Mouse (Mus musculus) layer of hippocampus, postnatal 10 days (tissue): Measurements from ENCODE around the gene Tmbim7. TPM values are rescaled to one million over a fixed set of nuclear protein-coding genes. Genes with fewer than 3 reads are reported as not detected.

Experiments
- DNase-seq, 2 experiments: peaks; one replicate each; pipeline ENCODE4 v3.0.0; 2021; ENCODE audit warnings: low spot score in 2 of 2
- microRNA-seq, 2 experiments: library from miRNA; unstranded; fragments of <30 nt; microRNA quantifications; one replicate each; pipeline ENCODE4 v1.2.0; 2021
- total RNA-seq, 2 experiments: library from RNA; stranded (reverse); gene quantifications; 2 replicates each; pipeline ENCODE4 v1.2.3; 2021

Tmbim7 gene
- total RNA-seq, 2 experiments from 2014 or later, result not detected

DNA sequence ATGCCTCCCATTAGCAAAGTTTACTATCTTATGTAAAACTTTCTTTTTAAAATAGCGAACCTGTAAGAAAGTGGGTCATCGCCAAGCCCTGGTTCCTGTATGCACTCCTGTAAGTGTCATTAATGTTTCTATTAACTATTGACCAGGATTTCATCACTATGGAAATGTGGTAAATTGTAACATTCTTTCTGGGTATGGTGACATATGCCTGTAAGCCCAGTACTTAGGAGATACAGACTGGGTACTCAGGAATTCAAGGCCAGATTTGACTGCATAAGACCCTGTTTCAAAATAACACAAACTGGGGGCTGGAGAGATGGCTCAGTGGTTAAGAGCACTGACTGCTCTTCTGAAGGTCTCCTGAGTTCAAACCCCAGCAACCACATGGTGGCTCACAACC, 14.2 kb downstream of the Tmbim7 start:
- no peak for DNase-seq

DNA sequence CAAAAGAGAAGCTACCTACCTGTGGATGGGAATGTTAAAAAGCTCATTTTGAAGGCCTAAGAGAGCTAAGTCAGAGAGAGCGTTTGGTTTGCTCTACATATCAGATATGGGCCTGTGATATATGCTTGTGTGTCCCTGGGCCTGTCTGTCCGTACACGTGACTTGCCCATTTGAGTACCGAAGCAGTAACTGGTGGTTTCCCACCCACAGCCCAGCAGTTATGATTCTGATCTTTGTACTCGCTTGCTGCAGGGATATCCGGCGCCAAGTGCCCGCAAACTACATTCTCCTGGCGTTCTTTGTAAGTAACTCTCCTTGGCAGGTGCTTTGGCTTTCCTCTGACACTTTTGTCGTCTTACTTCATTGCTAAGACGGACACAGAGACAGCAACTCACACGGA, 15.6 kb downstream of the Tmbim7 start:
- no peak for DNase-seq

DNA sequence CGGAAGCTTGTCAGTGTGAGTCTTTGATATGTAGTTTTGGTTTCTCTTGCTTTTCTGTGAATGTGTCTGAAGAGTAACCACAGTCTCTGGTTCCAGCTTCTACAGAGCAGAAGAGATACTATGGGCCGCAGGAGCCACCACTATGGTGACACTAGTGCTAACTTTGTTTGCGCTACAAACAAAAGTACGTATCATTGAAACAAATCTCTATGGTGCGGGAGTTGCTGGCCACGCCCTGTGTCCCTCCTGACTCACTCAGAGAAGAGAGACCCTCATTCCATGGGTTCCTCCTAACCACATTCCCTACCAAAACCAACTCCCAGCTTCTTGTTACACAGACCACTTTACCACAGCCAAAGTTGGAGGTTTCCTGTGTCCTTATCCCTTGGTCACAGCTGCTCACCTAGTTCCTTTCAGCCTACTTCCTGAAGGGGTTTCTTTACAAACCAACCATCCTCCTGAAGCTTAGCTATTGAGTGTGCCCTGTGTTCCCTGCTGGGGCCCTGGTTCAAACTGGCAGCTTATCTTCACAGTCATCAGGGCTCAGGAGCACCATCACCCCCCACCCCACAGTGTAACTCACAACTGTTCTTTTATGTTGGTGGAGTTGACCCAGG, 19.1 kb downstream of the Tmbim7 start:
- no peak for DNase-seq

DNA sequence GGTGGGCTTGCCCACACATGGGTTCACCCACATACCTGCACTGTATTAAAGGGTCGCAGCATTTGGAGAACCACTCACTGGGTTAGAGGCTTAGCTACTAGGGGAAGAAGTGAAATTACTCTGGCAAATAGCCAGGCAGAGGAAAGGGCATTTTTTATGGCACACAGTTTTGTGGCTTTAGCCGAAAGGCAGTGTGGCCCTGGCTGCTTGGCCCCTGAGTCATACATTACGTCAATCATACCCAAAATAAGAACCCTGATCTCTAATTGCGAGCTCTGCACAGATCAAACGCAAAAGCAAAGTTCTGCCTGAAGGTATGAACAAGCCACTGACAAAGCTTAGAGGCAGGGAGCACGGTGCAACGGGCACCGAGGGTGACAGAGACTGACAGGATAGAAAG, 37.3 kb downstream of the Tmbim7 start:
- no peak for DNase-seq

DNA sequence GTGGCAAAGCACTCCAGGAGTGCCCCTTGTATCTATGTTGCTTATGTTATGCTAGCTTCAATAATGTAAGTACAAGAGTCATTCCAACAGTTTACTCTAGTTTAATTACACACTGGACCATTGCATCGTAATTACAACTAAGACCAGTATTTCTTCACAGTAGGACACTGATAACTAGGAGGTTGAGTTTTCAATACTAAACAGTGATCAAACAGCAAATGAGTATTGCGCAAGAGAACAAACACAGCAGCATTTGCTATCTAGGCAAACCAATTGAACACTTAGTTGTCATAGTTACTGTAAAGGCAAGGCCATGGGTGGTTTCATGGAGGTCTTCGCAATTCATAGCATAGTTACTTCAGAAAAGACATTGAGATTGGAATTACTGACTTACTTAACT, 40.3 kb downstream of the Tmbim7 start:
- no peak for DNase-seq

DNA sequence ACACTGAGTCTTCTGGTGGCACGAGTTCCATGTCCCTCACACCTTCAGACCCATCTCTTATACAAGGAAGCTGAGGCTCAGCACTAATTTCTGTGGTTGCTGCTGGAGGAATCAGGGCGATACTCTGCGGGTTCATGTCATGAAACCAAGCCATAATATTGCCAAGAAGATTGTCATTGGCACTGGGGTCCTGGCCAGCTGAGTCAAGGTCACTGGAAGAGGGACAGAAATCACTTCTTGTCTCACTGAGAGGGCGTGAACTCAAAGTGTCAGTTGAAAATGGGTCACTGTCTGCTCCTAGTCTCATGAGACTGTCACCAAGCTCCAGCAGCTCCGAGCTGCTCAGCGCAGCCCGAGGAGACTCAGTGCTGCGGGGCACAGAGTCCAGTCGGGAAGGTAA, 42.0 kb downstream of the Tmbim7 start:
- no peak for DNase-seq

DNA sequence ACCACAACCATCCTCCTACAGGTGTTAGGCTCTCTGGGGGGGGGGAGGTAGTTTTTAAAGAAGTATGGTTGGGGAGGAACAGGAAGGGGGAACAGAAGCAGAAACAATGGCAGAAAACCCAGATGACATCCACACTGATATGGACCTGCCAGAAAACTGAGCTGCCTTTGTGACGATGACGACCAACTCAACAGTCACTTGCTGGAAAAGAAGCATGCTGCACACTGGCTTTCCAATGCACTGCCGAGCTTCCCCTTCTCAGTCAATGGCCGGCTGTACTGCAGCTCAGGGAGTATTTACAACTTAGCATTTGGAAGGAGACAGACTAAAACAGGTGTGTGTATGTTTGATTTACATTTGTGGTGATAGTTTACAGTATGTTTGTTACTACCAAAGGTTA, 44.2 kb downstream of the Tmbim7 start:
- DNase-seq, result no peak

DNA sequence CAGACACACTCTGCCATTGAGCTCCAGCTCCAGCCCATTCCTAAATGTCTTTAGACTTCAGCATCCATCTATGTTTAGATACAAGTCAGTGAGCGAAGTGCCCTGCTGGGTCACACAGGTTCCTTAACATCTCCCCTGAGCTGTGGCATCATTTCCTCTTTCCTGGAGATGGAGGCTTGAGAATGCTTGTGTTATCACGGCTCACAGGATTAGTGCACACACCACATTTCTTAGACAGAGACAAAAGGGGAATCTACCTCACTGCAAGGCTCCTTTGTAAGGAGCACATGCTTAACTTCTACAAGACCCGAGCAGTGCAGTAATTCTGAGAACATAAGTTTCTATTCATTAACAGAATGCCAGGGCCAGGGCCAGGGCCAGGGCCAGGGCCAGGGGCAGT, 45.0 kb downstream of the Tmbim7 start:
- no peak for DNase-seq

DNA sequence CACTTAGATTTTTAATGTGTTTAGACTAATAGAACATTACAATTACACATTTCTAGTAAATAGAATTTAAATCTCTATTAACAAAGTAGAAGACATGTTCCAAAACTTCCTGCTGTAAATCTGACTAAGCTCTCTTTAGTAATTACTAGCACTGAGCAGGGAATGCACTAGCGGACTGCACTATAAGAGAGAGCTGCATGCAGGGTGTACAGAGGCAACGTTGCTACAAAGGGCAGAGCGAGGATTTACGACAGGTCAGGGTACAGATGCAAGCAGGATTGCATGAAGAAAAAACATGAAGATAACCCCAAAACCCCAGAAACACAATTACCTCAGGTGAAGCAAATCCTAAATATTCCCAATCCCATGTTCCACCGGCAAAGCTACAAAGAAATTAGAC, 49.0 kb downstream of the Tmbim7 start:
- no peak for DNase-seq

DNA sequence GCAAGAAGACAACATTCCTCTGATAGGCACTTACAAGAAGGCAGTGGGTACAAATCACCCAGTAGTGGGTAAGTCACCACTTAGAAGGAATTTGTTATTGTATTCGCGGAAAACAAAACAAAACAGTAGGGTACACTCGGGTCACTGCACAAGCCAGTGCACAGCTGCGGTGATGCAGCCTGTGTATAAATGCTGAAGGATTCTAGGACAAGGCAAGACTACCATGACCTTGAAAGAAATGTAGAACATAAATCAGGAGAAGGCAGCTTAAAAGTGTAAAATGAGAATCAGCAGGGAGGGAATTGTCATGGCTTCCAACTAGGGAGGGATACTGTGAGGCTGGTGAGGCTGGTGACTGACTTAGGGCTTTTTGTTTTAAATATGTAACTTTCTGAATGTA, 51.2 kb downstream of the Tmbim7 start:
- DNase-seq, result no peak

DNA sequence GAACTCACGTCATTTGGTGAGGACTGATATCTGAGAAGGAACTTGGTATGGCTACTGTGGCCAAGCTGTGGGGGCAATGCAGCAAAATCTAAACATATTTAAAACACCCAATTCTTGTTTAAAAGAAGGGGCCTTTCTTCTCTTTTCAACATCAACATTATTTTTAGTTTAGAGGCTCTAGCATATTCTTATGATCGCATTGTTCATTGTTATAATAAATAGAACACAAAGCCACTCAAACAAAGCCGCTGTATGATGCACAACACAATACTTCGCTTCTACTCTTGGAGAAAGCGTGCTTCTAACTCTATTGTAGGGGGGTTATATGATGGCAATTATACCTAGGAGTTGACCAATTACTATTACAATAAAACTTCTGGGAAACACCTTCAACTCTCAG, 64.8 kb downstream of the Tmbim7 start:
- no peak for DNase-seq

DNA sequence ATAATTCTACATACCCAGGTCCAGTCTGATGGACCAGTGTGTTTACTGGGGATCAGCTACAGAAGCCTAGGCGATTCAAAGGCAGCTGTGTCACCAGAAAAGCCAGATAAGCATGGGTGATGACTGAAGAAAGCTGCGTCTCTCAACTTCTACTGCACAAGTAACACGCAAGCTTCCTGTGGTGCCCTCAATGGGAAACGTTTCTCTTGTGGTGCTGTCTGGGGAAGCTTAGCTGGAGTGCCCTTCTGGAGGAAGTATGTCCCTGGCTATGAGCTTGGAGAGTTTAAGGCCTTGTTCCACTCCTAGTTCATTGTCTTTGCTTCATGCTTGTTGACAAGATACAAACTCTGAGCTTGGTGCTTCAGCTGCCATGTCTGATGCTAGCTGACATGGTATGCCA, 68.4 kb downstream of the Tmbim7 start:
- DNase-seq, result no peak

DNA sequence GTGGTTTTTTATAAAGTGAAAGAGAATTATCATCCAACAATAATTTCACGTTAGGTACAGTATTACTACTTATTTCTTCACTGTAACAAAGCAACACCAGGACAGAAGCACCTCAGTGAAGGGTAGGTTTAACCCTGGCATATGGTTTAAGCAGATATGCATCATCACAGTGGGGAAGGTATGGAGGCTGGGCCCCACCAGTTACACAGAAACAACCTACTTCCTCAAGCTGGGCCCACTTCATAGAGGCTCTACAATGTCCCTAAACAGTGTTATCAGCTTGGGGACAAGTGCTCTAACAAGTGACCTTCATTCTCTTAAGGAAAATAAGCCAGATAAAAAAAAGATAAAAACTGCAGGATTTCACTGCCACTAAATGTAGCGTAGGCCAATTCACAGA, 71.9 kb downstream of the Tmbim7 start:
- DNase-seq, result no peak

DNA sequence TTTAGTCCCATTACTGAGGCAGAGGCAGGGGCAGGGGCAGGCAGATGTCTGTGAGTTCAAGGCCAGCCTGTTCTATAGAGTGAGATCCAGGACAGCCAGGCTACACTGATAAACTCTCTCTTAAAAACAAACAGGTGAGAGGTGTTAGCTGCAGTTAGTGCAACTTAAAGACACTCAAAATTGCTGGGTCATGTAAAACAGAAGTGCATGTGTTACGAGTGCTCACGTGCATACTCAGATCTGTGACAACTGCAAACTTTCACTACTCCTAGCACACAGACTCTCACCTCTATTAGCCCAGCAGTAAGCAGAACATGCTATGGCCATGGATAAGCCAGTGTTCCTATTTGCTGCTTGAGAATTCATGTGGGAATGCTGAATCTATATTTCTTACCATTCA, 72.4 kb downstream of the Tmbim7 start:
- no peak for DNase-seq

DNA sequence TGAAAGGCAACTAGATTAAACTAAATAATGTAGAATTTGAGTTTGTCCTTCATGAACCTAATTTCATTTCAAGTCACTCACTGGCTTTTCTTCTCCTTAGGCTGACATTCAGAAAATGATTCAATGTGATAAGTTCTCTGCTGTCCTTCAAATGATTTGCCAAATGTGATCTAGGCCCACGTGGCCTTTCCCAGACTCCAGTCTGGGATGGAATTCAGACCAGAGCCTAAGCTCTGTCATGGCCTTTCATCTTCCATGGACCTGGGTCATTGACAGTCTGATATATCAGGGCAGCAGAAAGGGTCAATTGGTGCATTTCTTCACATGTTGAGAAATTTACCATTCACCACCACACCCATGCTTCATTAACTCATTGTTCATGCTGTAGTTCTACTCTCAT, 74.5 kb downstream of the Tmbim7 start:
- DNase-seq, result no peak

DNA sequence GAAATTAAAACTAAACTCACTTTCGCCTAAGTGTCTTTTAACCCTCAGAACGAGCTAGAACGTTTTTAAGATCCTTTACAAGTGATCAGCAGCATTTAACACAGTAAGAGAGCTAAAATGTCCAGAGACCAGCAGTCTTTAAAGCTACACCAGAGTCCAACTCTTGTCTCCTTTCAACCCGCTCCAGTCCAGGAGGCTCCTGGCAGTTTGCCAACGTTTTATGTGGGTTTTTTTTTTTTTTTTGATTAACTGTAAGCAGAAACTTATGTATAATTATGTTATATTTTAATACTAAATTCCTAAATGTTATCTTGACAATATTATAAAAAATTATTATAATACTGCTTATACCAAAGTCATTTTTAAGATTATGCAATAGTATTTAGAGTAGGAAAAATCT, 77.8 kb downstream of the Tmbim7 start:
- no peak for DNase-seq

Small RNA genes lying within 50 kb of the gene (microRNA-seq; reads per million reads assigned to microRNA genes)
- 0 reads per million in 2 experiments for gene Gm22926
- gene Gm26238, result 0 reads per million in 2 experiments

Other genes with a start within 250 kb of the Tmbim7 start
- 10 to 100 TPM; 41.7 to 42.1 TPM for gene Fam133b, start 107.3 kb upstream of the Tmbim7 start, total RNA-seq
- 1 to 10 TPM; 5.6 to 6.9 TPM for gene 1700109H08Rik, start 79.6 kb upstream of the Tmbim7 start, total RNA-seq
- gene Pex1, start 55.1 kb upstream of the Tmbim7 start, total RNA-seq, result 10 to 100 TPM; 22.9 to 27.5 TPM
- 10 to 100 TPM; 11.2 to 12.7 TPM for gene Rbm48, start 54.6 kb upstream of the Tmbim7 start, total RNA-seq
- gene Gatad1, start 6.0 kb downstream of the Tmbim7 start, total RNA-seq, result 100 to 1,000 TPM; 112 to 131 TPM
- 10 to 100 TPM; 68.7 to 72.9 TPM for gene Ankib1, start 151.7 kb downstream of the Tmbim7 start, total RNA-seq
- 10 to 100 TPM; 44.2 to 47.1 TPM for gene Krit1, start 152.0 kb downstream of the Tmbim7 start, total RNA-seq
- gene Lrrd1, start 194.0 kb downstream of the Tmbim7 start, total RNA-seq, result not detected
- 1 to 10 TPM; 9.3 to 9.6 TPM for gene Mterf1a, start 242.8 kb downstream of the Tmbim7 start, total RNA-seq